Mouse (Mus musculus) erythroblast, embryonic 14.5 days (primary cell): ENCODE measurements around the gene Hnrnpd.

Source experiments
- GATA1 ChIP-seq: IDR thresholded peaks from 2 replicates; pipeline ENCODE4 v1.6.1; 2012; ENCODE audit warnings: low read length, inconsistent platforms, mixed read lengths
- TAL1 ChIP-seq: IDR thresholded peaks from 3 replicates; pipeline ENCODE4 v1.6.1; 2012; ENCODE audit warnings: low read length, inconsistent platforms, mixed read lengths

DNA sequence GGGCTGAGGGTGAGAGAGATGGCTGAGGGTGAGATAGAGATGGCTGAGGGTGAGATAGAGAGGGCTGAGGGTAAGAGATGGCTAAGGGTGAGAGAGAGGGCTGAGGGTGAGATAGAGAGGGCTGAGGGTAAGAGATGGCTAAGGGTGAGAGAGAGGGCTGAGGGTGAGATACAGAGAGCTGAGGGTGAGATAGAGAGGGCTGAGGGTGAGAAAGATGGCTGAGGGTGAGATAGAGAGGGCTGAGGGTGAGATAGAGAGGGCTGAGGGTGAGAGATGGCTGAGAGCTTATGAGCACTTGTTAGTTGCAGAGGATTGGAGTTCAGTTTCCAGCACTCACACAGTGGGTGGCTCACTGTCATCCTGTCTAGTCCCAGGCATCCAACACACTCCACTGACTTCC lies 41.4 kb upstream of the Hnrnpd start:
- no peak for TF ChIP-seq TAL1
- TF ChIP-seq GATA1: no peak
